Mouse (Mus musculus) heart, embryonic 12.5 days (tissue): ENCODE results near the gene Bhlhe23. TPM values are rescaled to one million over a fixed set of nuclear protein-coding genes. Genes with fewer than 3 reads are reported as not detected.

ENCODE experiments used
- ATAC-seq: fragments of 200-750 bp; cut with Nextera tagmentation; 2 replicates; pipeline ENCODE4 v1.8.0; 2017; ENCODE audit warnings: moderate TSS enrichment, moderate library complexity; ENCODE audit not compliant: insufficient number of reproducible peaks, low FRiP score
- H3K27ac ChIP-seq: fragments of 300-500 bp; sonication (generic); 2 replicates; pipeline ENCODE4 v1.5.1; 2016; ENCODE audit warnings: mild to moderate bottlenecking, moderate library complexity; ENCODE audit not compliant: poor library complexity, severe bottlenecking
- H3K27me3 ChIP-seq: fragments of 300-500 bp; sonication (generic); replicated peaks from 2 replicates; pipeline ENCODE4 v1.6.1; 2016; ENCODE audit warnings: mild to moderate bottlenecking, moderate library complexity
- H3K36me3 ChIP-seq: fragments of 300-500 bp; sonication (generic); 2 replicates; pipeline ENCODE4 v1.6.1; 2016; ENCODE audit warnings: mild to moderate bottlenecking, moderate library complexity
- H3K4me1 ChIP-seq: fragments of 300-500 bp; sonication (generic); replicated peaks from 2 replicates; pipeline ENCODE4 v1.6.1; 2016; ENCODE audit warnings: mild to moderate bottlenecking
- H3K4me2 ChIP-seq: fragments of 300-500 bp; sonication (generic); 2 replicates; pipeline ENCODE4 v1.6.1; 2016; ENCODE audit warnings: mild to moderate bottlenecking, moderate library complexity
- H3K4me3 ChIP-seq: fragments of 300-500 bp; sonication (generic); 2 replicates; pipeline ENCODE4 v1.5.1; 2016; ENCODE audit warnings: mild to moderate bottlenecking
- H3K9ac ChIP-seq: fragments of 300-500 bp; sonication (generic); 2 replicates; pipeline ENCODE4 v1.6.1; 2016; ENCODE audit warnings: mild to moderate bottlenecking, moderate library complexity
- H3K9me3 ChIP-seq: fragments of 300-500 bp; sonication (generic); replicated peaks from 2 replicates; pipeline ENCODE4 v1.6.1; 2016; ENCODE audit warnings: mild to moderate bottlenecking, moderate library complexity
- WGBS: fragments of 180-500 bp; shearing (Covaris S2); methylation state at CpG from one replicate; pipeline ENCODE4 v1.1.7; 2016; 5-methylcytosine and 5-hydroxymethylcytosine counted together
- polyA plus RNA-seq: library from polyadenylated mRNA; unstranded; fragments of >200 nt; fragmentation: Nextera tagmentation; extraction: Ambion mirVana; gene quantifications from 2 replicates; pipeline ENCODE4 v1.2.1, GENCODE M21; 2016

The Bhlhe23 gene
- polyA plus RNA-seq, 1 experiment from 2014 or later, result not detected

DNA sequence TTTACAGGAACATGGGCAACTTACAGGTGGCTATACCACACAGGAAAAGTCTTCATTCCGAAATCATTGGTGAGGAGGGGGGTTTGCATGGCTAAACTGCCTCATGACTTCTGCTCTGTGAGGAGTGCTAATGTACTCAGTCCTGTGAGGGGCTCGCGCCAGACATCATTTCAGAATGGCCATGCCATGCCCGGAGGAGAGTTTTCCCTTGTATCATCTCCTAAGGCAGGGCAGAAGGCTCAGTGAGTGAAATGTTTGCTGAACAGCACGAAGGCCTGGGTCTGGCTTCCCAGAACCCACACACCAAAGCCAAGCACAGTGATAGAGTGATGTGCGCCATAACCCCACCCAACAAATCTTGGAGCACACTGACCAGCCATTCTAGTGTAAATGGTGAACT lies 33.9 kb downstream of the Bhlhe23 start:
- Histone ChIP-seq H3K27me3 (peaks cover 12% of the 10 kb centered on the region), H3K4me1 (no peaks in the 10 kb centered on the region), H3K9me3 (no peaks in the 10 kb centered on the region), H3K9ac (no peak overlapping the region), H3K36me3 (no peaks in the 10 kb centered on the region), H3K27ac (no peak overlapping the region), H3K4me3 (no peak overlapping the region), H3K4me2 (no peak overlapping the region)
- 80% methylated on average over 6 of the region's 6 CpGs for WGBS
- ATAC-seq, result no peak

GRCm38 (mm10) chr2:180741421-180741820 lies 35.3 kb downstream of the Bhlhe23 start:
- no peak overlapping the region for H3K4me3 ChIP-seq
- 64% methylated on average over 7 of the region's 7 CpGs for WGBS
- no peaks in the 10 kb centered on the region for H3K4me1 ChIP-seq
- H3K27ac ChIP-seq, result no peak overlapping the region
- no peak for ATAC-seq
- H3K27me3 ChIP-seq, result peaks cover 12% of the 10 kb centered on the region
- no peaks in the 10 kb centered on the region for H3K9me3 ChIP-seq
- no peaks in the 10 kb centered on the region for H3K36me3 ChIP-seq
- H3K9ac ChIP-seq, result no peak overlapping the region
- H3K4me2 ChIP-seq, result no peak overlapping the region

- no peak overlapping the region for H3K9ac ChIP-seq
- no peak overlapping the region for H3K4me2 ChIP-seq
- H3K9me3 ChIP-seq, result no peaks in the 10 kb centered on the region
- H3K27ac ChIP-seq, result no peak overlapping the region
- H3K36me3 ChIP-seq, result no peaks in the 10 kb centered on the region
- no peak for ATAC-seq
- H3K4me1 ChIP-seq, result no peaks in the 10 kb centered on the region
- no peak overlapping the region for H3K4me3 ChIP-seq
- peaks cover 12% of the 10 kb centered on the region for H3K27me3 ChIP-seq
- 26% methylated on average over 3 of the region's 3 CpGs for WGBS
These were observed 36.4 kb downstream of the Bhlhe23 start for GRCm38 (mm10) chr2:180740349-180740748.

GRCm38 (mm10) chr2:180737984-180738383 lies 38.7 kb downstream of the Bhlhe23 start:
- 73% methylated on average over 2 of the region's 2 CpGs for WGBS
- H3K27me3 ChIP-seq, result peaks cover 20% of the 10 kb centered on the region
- H3K4me3 ChIP-seq, result no peak overlapping the region
- no peaks in the 10 kb centered on the region for H3K9me3 ChIP-seq
- no peak overlapping the region for H3K4me2 ChIP-seq
- ATAC-seq, result no peak
- H3K36me3 ChIP-seq, result no peaks in the 10 kb centered on the region
- H3K4me1 ChIP-seq, result no peaks in the 10 kb centered on the region
- H3K27ac ChIP-seq, result no peak overlapping the region
- H3K9ac ChIP-seq, result no peak overlapping the region

- Histone ChIP-seq H3K4me1 (peaks cover 4% of the 10 kb centered on the region; the same call in 1 of the 2 replicates), H3K36me3 (no peaks in the 10 kb centered on the region), H3K27ac (no peak overlapping the region), H3K4me3 (no peak overlapping the region), H3K4me2 (no peak overlapping the region), H3K9me3 (no peaks in the 10 kb centered on the region), H3K9ac (no peak overlapping the region), H3K27me3 (peaks cover 22% of the 10 kb centered on the region)
- ATAC-seq, result no peak
- WGBS, result 63% methylated on average over 7 of the region's 7 CpGs
These were observed 41.5 kb downstream of the Bhlhe23 start for GRCm38 (mm10) chr2:180735232-180735631.

DNA sequence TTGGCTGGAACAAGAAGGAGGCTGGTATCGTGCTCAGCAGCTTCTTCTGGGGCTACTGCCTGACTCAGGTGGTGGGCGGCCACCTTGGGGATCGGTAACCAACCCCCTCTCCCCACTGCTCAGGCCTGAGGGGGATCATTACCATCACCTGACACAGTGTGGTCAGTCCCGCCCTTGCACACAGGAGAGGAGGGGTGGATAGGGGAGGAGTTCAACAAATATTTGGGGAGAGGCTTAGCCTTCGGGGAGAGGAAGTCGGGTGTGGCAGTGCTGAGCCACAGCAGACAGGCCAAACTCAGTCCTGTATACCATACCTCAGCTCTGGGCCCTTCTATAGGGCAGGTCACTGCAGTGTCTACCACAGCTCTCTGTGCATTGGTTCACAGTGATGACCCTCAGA lies 44.7 kb downstream of the Bhlhe23 start:
- H3K27ac ChIP-seq, result no peak overlapping the region
- H3K4me1 ChIP-seq, result peaks cover 4% of the 10 kb centered on the region; the same call in 1 of the 2 replicates
- H3K4me2 ChIP-seq, result no peak overlapping the region
- H3K27me3 ChIP-seq, result 0 out of 2 replicates have a peak, but pooled peaks cover 13% of the 10 kb centered on the region
- no peak for ATAC-seq
- 62% methylated on average over 6 of the region's 6 CpGs for WGBS
- H3K36me3 ChIP-seq, result no peaks in the 10 kb centered on the region
- no peak overlapping the region for H3K4me3 ChIP-seq
- no peaks in the 10 kb centered on the region for H3K9me3 ChIP-seq
- H3K9ac ChIP-seq, result no peak overlapping the region

DNA sequence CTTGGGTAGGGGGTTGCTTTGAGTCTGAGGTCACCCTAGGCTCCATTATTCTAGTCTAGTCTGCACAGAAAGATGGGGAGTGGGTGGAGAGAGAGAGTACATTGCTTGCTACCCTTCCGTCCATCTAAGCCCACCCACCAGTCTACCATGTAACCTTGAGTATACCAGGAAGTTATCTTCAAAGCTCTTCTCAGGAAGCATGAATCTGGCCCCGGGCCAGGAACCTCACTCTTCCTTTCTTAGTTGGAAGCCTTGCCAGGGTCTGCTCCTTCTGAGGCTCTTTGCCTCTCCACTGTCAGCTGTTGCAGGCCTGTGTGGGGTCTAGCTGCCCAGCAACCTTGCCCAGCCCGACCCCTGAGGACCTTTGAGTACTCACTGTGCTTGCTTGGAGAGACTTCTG lies 45.7 kb downstream of the Bhlhe23 start:
- Histone ChIP-seq H3K9me3 (no peaks in the 10 kb centered on the region), H3K4me2 (no peak overlapping the region), H3K27me3 (0 out of 2 replicates have a peak, but pooled peaks cover 13% of the 10 kb centered on the region), H3K36me3 (no peaks in the 10 kb centered on the region), H3K4me3 (no peak overlapping the region), H3K4me1 (peaks cover 5% of the 10 kb centered on the region; the same call in 1 of the 2 replicates), H3K9ac (no peak overlapping the region), H3K27ac (no peak overlapping the region)
- ATAC-seq, result no peak
- WGBS, result 52% methylated on average over 3 of the region's 3 CpGs

GRCm38 (mm10) chr2:180727613-180728021 lies 49.1 kb downstream of the Bhlhe23 start:
- WGBS, result 57% methylated on average over 4 of the region's 4 CpGs
- no peaks in the 10 kb centered on the region for H3K9me3 ChIP-seq
- no peak for ATAC-seq
- no peak overlapping the region for H3K9ac ChIP-seq
- no peak overlapping the region for H3K4me2 ChIP-seq
- H3K27ac ChIP-seq, result no peak overlapping the region
- peaks cover 22% of the 10 kb centered on the region for H3K4me1 ChIP-seq
- peaks cover 13% of the 10 kb centered on the region for H3K36me3 ChIP-seq
- H3K4me3 ChIP-seq, result no peak overlapping the region
- 0 out of 2 replicates have a peak, but pooled peaks cover 2% of the 10 kb centered on the region for H3K27me3 ChIP-seq

- Histone ChIP-seq H3K4me1 (peaks cover 22% of the 10 kb centered on the region), H3K4me3 (no peak overlapping the region), H3K36me3 (peaks cover 21% of the 10 kb centered on the region), H3K27ac (no peak overlapping the region), H3K4me2 (no peak overlapping the region), H3K9me3 (no peaks in the 10 kb centered on the region), H3K9ac (no peak overlapping the region), H3K27me3 (0 out of 2 replicates have a peak, but pooled peaks cover 2% of the 10 kb centered on the region)
- 65% methylated on average over 6 of the region's 6 CpGs for WGBS
- no peak for ATAC-seq
These were observed 49.9 kb downstream of the Bhlhe23 start for GRCm38 (mm10) chr2:180726658-180727442.

DNA sequence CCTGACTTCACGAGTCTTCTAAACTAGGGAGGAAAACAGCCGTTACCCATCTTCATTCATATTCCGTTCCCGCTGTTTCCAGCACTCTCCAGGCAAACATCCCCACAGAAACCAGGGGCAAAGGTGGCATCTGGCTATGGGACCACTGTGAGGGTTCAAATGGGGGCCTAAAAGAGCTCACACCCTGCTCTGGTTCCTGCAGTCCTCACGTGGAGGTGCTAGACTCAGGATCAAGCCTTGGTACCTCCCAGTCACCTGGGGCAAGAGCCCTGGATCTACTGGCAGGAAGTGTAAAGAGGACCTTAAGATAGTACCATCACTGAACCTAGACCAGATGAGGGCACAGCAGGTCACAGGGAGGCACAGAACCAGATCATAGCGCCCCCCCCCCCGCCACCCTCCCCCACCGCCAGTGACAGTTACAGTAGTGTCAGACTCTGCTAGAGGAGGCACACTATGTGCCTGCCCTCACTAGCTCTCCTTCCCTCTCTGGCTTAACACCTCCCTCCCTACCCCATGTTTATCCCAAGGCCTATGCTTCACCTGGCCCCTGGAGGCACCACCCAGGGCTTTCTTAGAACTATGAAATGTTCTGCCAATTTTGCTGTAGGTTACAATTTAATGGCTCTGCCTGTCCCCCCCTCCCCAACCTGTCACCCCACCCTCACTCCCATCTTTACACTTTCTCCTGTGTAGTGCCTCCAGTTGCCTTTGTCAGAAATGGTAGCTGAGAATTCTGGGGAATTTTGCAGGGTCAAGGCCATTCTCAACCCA lies 50.7 kb downstream of the Bhlhe23 start:
- H3K36me3 ChIP-seq, result peaks cover 29% of the 10 kb centered on the region
- H3K27me3 ChIP-seq, result no peaks in the 10 kb centered on the region
- peaks cover 18% of the 10 kb centered on the region for H3K4me1 ChIP-seq
- H3K4me3 ChIP-seq, result no peak overlapping the region
- H3K9ac ChIP-seq, result no peak overlapping the region
- peak overlapping the region; percentile 70; the same call in 1 of the 2 replicates for H3K4me2 ChIP-seq
- H3K27ac ChIP-seq, result no peak overlapping the region
- H3K9me3 ChIP-seq, result no peaks in the 10 kb centered on the region
- ATAC-seq, result no peak
- 22% methylated on average over 8 of the region's 8 CpGs for WGBS

DNA sequence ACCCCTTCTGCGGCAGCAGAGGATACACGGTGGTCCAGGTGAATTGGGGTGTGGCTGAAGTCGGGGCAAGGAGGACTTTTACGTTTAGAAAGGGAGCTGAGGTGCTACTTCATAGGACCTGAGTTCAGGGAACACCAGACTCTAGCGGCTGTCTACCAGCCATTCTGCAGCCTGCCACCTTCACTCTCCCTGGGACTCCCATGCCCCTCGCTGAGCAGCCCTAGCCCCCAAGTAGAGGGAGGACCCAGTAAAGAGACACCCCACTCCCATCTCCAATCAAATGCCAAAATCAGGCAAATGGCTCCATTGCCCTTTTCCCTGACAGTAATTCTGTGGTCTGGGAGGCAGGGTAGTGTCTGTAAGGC lies 51.3 kb downstream of the Bhlhe23 start:
- no peak for ATAC-seq

More for the DNA sequence above, 51.3 kb downstream of the Bhlhe23 start:
- Histone ChIP-seq H3K27ac (no peak overlapping the region), H3K36me3 (peaks cover 35% of the 10 kb centered on the region), H3K9ac (peak overlapping the region; percentile 53), H3K4me2 (peak overlapping the region; percentile 70), H3K4me1 (peaks cover 17% of the 10 kb centered on the region), H3K9me3 (no peaks in the 10 kb centered on the region), H3K4me3 (peak overlapping the region; percentile 29), H3K27me3 (no peaks in the 10 kb centered on the region)
- WGBS, result 6% methylated on average over 6 of the region's 6 CpGs
